Mouse (Mus musculus): ENCODE data around the gene Stac3. TPM values are rescaled to one million over a fixed set of nuclear protein-coding genes. Genes with fewer than 3 reads are reported as not detected.

Stac3 gene
- total RNA-seq, 4 experiments from 2014 or later: 0.87 to 4.6 (median 3.7) TPM

DNA sequence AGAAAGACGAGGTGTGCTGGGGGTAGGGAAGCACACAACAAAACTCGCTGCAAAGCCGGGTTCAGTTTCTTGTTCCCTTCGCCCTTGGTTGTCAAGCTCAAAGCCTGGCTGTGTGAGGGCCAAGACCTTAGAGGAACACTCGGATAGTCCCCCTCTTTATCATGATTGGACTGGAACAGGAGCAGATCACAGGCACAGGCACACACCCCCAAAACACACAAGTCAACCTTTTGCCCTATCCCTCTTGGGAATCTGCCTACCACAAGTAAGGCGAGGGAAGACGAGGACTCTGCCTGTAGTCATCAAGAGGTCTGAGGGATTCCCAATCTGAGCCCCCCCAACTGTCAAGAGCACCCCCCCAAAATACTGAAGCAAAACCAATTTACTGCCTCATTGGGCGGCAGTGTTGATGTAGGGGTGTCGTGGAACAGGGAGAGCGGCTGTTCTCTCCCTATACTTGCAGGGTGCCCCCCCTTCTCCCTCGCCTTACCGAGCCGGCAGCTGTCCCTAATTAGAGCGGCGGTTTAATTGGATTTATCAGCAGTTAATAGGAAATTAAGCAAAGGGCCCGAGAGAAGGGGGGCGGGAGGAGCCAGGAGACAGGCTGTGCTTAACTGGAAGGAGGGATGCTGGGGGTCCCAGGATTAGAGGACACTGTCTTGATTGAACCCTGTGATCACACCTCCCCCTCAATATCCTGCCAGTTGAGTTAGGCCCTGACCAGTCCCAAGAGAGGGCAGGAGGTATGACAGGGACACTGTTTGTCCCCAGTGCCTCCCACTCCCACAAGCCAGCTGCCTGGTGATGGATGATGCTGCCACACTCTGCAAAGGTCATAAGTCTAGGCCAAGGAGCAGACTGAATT, 8.6 kb downstream of the Stac3 start:
- no peak for DNase-seq

DNA sequence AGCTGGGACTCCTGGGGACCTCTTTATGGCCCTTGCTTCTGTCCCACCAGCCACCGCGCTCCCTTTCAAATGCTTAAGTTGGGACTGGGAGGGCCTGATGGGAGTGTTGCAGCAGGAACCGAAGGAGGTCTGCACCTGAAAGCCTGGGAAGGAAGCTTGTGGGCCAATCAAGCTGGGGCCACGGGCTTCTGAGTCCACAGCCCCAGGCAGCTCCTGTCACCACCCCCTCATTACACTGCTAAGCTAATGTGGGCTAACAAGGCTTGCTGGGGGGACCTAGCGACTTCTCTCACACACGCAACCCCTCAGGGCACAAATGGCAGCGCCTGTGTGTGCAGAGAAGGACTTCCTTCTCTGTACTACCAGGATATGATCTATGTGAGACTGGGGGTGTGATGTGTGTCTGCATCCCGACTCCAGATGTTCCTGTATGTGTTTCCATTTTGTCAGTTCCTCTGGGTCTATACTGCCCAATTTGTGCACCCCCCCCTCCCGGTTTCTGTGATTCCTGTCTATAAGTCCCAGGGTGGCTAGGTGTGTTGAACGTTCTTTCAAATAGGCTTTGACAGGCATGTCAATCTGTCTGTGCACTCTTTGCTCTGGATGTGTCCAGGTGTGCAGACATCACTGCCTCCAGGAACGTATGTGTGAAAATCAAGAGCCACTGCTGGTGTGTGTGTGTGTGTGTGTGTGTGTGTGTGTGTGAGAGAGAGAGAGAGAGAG, 9.6 kb downstream of the Stac3 start:
- DNase-seq: no peak

DNA sequence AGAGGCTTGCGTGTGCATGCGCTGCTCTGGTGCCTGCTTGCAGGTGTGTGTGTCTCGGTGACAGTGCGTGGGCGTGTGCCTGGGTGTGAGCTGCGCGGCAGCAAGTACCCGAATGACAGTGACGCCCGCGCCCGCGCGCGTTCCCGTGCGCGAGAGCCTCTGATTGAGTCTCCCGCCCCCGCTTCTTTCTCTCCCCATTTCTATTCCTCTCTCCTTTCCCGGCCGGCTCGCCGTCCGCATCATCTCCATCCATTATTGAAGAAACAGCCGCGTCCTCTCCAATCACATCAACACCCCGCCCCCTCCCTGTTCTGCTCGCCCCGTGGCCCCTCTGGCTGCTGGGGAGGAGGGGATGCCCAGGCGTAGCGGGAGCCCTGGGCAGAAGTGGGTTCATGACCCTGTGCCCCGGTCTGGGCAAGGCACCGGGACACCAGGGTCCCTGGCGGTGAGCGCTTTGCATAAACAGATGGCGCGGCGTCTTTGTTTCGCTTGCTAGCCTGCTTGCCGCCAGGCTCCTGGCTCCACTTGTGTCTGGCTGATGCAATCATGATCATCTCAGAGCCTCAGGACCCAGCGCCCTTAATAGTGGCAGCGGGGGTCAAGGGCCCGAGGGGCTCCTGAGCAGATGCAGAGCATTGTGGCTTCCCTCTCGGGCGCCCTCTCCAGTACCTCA, 10.3 kb downstream of the Stac3 start:
- DNase-seq: no peak

DNA sequence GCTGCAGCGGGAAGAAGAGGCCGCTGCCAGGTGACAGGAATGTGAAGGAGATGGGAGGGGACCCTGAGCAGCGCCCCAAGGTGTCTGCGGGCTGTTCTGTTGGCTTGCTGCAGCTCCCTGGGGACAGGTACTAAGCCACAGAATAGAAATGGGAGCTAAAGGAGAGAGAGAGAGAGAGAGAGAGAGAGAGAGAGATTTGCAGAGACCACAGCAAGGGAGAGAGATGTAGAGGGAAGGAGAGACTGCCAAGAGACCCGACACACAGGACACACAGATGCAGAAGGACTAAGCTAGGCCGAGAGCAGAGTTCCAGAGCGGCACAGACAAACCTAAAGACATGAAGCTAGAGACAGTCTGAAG, 10.8 kb downstream of the Stac3 start:
- no peak for DNase-seq

DNA sequence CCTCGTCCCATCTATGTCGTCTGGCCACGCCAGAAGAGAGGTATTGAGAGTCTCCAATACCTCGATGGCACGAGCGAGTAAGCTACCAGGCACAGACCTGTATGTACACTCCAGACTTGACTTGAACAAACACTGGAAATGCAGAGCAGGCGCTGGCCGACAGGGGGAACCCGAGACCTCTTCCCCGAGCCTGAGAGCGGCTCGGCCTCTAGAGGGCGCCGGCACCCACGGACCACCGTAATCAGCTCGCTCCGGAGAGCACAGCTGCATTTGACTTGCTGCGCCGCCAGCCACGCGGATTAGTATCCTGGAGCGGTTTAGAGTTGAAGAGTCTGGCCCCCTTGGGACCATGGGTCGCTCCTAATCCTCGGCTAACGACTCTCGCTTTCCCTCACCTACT, 11.3 kb downstream of the Stac3 start:
- peak; percentile 84 for DNase-seq

DNA sequence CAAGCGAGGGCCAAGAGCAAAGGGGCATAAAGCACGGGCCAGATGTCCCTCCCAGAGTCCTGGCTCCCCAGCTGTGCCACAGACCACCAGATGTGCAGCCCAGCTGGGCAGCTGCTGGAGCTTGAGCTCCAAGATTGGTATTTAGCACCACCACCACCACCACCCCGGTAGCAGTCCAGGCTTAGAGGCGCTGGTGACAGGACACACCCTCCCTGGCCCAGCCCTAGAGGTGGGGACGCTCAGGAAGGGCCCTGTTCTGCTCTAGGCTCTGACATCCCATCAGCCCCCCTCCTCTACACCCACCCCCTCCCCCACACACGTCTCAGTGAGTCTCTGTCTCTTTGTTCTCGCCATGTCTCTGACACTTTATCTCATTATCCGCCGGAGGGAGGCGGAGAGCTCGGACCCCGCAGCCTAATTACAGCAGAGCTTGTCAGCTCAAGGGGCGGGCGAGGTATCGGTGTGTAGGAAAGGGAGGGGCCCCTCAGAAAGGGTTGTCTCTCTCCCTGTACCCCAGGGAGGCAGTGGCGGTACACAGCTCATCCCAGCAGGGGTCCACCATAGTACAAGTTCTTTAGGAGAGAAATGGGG, 12.1 kb downstream of the Stac3 start:
- DNase-seq: no peak

DNA sequence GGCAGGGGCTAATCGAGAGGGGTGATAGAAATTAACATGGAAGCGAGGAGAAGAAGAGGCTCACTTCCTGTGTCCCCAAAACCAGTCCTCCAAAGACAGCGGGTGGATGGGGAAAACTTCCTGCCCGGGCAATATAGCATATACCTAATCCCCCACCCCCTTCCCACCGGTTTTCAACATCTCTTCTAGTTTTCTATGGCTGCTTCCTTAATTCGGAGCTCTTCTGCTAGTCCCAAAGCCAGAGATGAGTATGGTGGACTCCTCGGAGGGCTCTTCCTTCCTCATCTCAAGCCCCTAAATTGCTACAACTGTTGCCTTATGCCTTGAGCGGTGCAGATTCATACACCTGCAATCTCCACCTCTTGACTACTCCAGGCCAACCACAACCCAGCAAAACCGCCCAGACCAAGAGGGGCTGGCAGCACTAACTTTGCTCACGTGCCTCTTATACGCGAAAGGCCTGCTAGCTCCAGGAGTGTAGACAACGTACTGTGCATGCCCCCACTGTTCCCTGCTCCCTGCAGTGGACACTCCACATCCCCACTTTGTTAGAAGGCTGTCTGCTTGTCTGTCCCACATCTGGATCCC, 12.7 kb downstream of the Stac3 start:
- no peak for DNase-seq

DNA sequence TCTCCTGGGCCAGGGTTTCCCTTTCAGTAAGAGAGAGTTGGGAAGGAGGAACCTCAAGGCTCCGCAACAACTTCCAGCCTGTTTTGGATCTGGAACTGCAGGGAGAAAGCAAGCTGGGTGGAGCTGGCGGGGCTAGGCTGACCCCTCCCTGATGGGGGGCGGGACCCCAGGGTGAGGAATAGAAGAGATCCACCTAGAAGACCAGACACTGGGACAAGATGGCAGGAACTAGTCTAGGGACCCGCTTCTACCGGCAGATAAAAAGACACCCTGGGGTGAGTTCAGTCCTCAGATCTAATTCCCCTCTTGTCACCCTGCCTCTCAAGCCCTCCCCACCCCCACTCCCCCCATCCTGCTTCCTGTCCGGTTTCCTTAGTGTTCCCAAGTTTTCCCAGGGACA, 13.3 kb downstream of the Stac3 start, which contains the start of gene Ndufa4l2:
TSS of gene Ndufa4l2 (plus strand) at position 204 of the 400 bp plus-strand sequence.
- no peak for DNase-seq

DNA sequence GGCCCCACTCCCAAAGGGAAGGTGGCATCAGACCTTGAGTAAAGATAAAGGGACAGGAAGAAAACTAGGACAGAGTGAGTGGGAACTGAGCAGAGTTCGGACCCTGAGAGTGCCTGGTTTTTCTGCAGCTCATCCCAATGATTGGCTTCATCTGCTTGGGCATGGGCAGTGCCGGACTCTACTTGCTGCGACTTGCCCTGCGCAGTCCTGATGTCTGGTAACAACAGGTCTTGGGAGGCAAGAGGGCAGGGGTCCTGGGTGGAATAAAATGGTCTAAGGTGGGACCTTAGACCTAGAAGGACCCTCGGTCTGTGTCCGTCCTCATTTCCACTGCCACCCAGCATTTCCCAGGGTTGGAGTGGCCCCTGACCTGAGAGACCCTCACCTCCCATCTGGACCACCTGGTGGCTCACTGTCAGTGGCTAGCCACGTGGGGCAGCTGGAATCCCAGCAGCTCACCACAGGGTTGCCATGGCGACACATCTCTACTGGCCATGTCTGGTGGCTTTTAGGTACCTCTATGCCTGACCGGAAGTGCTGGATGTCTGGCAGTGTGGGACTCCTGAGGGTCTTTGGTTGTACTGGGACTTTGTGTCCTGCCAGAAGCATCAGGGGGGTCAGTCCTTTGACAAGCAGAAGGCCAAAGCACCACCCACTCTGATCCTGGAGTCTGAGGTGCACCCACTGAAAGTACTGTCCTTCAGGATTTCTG, 13.9 kb downstream of the Stac3 start:
- DNase-seq: no peak

DNA sequence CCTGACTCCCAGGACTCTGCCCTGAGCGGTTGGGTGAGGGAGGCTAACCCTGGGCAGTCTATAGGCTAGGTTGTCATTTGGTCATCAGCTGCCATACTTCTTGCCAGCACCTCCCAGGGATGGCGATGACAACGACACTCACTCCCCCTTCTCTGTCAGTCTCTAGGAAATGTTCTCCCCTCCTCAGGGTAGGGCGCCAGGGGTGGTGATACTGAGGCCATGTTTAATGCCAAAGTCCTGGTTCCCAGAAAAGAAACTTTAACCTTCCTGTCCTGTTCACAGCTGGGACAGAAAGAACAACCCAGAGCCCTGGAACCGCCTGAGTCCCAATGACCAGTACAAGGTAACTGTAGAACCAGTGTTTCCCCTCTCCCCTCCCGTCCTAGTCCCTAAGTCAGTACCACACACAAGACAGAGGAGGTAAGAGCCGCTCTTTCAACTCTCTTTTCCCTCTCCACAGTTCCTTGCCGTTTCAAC, 14.5 kb downstream of the Stac3 start:
- no peak for DNase-seq

DNA sequence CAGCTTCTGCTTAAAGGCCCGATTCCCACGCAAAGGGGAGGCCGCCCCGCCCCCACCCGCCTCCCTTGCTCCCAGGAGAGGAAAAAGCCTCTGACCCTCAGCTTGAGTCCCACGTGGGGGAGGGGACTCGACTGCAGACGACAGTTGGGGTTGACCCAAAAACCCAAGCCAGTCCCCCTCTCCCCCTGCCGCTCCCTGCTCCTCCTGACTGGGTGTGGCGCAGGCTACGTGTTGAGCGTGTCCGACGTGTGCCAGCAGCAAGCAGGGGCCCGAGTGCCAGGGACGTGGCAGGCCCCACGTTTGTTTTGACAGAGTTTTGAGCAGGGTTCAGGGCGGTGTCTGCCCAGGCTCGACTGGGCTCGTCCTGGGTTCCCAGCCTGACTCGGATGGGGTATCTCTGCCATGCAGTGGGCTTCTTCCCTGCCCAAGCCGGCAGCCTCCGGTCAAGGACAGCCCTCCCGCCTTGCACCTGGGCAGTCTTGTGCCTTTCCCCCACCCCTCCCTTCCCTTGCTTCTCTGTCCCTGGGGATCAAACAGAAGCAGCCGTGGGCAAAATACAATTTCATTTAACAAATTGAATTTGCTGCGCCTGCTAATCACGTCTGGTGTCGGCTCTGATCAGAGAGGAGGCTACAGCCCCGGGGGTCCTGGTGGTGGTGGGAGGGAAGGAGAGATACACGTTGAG, 15.2 kb downstream of the Stac3 start:
- no peak for DNase-seq

DNA sequence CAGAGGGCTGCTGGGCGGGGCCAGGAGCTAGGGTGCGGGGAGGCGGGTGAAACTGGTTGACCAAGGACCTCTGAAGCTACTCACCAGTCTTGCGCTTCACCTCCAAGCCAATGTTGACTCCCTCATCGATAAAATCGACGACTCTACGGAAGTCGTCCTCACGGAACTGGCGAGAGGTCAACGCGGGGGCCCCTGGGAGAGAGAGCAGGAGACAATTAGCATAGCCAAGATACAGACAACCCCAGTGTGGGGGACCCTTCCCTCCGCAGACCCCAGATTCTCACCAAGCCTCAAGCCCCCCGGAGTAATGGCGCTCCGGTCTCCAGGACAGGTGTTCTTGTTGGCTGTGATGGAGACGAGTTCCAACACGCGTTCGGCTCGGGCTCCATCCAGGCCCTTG, 16.5 kb downstream of the Stac3 start:
- no peak for DNase-seq

DNA sequence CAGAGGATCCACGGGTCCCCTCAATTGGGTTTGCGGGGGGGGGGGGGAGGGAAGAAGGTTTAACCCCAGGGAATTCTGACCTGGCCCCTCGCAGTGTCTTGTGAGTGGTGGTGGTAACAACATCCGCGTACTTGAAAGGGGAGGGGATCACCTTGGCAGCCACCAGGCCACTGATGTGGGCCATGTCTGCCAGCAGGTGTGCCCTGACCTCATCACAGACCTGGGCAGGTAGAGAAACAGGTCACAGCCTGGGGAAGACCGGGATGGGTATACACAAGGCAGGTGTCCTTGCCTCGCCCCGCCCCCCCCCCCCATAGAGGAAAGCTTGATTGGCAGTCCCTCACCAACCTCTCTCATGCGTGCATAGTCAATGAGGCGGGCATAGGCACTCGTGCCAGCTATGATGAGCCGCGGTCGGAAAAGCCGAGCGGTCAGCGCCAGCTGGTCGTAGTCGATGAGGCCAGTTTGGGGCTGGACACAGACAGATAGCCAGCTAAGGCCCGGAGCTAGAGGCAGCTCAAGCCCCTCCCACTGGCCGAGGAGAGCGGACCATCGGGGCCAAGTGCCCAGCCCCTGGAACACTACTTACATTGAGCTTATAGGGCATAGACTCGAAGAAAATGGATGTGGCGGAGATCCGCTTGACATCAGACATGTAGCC, 17.7 kb downstream of the Stac3 start:
- DNase-seq: no peak

DNA sequence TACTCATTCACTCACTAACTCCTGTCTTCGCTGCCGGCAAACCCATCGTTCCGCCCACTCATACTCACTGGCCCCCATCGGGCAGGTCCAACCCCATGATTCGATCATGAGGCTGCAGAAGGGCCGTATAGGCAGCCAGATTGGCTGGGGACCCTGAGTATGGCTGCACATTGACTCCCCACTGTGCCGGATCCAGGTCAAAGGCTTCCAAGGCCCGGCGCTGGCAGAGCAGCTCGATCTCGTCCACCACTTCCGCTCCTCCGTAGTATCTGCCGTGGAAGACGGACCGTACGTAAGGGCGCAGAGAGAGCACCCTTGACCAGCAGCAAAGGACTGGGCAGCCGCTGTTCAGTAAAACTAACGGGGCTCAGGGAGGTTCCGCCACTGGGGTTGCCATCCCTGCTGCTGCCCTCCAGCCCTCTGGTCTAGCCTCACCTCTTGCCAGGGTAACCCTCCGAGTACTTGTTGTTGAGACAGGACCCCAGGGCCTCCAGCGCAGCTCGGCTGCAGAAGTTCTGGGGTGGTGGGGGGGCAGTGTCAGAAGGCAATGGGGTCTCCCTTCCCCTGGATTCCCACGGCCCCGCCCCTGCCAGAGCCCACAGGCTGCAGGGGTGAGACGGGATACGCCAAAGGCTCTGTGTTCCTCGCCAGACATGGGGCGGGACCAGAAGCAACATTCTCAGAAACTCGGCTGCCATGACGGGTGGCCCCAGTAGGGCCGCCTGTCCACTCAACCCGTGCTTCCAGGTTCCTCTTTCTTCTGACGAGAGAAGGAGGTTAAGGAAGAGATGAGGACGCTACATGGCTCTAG, 18.6 kb downstream of the Stac3 start:
- no peak for DNase-seq

DNA sequence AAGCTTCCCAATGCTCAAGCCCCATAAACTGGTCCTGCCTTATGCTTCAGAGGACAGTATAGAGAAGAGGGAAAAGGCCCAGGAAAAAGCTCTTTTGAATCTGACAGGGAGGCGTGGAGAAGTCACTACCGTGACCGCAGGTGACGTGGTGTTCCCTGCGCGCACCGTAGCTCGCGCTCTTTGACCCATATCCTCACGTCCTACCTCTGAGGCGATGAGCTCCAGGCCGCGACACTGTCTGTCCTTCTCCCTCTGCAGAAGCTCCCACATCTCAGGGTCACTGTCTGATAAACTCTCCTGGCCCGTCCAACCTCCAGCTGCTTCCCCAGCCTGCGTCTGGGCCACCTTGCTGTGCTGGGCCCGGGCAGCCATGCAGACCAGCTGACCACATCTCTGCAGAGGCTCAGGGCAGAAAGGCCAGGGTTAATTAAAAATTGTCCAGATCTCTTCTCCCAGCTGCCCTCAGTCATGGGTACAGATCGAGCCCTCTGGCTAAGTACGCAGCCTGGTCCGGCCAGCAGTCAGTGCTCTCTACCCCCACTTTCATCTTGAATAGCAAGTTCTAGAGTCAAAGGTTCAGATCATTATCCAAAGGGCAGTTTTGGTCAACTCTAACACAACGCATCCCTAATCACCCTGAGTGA, 19.4 kb downstream of the Stac3 start:
- DNase-seq: no peak

DNA sequence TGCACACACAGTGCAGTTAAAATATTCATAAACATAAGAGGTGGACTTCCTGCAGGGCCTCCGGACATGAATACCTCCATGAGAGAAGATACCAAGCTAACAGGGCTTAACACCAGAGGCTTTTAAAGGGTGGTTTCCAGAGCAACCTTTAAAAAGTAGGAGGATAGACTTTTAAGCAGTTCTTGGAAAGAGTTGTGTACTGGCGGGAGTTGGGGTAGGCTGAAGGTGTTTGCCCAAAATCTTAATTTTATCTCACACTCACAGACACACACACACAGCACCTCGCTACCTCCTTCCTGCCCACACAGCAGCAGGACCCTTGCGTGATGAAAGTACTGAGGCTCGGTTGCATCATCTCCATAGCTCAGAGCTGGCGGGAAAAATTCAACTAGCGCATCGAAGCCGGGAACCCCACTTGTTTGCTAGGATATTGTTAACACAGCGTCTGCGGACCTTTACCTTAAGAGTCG, 20.2 kb downstream of the Stac3 start:
- DNase-seq: no peak

DNA sequence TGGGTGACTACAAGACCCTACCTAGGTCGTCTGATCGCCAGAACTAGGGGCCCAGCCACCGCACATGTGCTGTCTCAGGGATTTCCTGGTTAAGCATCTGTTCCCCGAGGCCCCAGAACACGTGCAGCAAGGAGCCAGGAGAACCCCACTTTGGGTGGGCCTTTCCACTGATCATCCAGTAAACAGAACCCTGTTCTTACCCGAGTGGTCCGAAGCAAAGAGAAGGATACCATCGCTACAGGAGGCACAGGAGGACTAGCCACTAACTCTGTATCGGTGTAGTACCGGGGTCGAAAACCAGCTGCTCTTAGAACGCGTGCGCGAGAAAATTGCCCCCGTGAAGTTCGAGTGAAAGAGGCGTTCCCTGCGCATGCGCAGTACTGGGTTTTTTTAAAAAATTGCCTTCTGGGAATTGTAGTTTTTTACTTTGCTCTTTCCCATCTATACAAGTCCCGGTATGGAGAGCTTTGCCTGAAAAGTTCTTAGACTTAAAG, 20.6 kb downstream of the Stac3 start, which contains the start of gene Shmt2:
TSS of gene Shmt2 (minus strand) at position 357 of the 494 bp plus-strand sequence.
- peak; percentile 71 for DNase-seq

DNA sequence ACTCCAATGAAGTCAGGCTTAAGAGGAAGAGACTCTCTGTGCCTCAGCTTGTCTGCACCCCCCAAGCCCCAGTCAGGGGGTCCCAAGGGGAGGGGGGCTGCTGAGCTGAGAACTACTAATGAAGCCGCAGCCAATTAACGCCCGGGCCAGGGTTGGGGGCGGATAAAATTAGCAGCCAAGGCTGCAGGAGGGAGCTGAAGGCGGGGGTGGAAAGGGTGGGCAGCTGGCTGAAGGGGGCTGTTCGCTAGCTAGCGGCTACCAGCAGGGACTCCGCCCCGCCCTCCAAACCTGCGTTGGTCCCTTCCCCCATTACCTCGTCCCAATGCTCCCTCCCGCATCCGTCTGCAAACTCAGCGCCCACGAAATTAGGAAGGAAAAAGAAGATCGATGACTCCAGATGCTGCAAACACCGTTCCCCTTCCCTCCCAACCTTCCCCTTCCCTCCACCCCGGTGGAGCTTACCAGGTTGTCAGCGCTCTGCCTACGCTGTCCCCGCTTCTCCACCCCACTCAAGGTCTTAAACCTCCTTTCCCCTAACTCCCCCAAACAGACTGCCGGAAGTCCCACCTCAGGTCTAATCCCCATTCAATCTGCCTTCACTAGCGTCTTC, 23.3 kb downstream of the Stac3 start:
- DNase-seq: no peak

Measured in adrenal gland, adult 8-10 months (tissue).